Mouse (Mus musculus) urinary bladder, postnatal 36 days (tissue): ENCODE results near the gene Dscam.

Source experiments
- DNase-seq, 2 experiments: peaks; one replicate each; pipeline ENCODE4 v3.0.0; 2022; ENCODE audit warnings: low spot score in 2 of 2, mixed read lengths in 1 of 2

The Dscam gene

GRCm38 (mm10) chr16:96655548-96655947, 515.0 kb downstream of the Dscam start:
- no peak for DNase-seq

DNA sequence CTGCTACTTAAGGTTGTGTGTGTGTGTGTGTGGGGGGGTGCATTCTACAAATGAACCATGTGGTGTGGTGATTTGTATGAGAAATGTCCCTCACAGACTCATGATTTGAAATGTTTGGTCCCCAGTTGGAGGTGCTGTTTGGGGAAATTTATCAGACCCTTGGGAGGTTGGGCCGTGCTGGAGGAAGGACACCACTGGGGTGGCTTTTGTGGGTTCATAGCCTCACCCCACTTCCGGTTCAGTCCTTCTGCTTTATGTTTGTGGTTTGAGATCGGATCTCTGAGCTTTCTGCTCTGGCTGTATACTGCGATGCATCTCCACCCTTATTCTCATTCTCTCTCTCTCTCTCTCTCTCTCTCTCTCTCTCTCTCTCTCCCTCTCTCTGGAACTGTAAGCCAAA, 516.5 kb downstream of the Dscam start:
- DNase-seq = no peak

DNA sequence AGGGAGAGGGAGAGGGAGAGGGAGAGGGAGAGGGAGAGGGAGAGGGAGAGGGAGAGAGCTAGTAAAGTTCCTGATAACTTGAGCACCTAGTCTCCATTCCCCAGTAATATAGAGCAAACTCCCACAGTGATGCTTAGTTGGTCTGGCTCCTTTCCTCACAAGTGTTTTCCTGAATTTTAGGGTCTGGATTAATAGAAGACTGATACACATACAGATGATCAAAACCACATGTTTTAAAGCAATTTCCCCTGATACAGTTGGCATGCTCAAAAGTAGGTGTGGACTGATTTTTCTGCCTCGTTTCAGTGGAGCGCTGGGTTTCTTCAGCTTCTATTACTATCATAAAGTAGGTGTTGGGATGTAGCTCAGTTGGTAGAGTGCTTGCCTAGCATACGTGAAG, 519.1 kb downstream of the Dscam start:
- DNase-seq = no peak

GRCm38 (mm10) chr16:96640101-96640500, 530.5 kb downstream of the Dscam start:
- no peak for DNase-seq

DNA sequence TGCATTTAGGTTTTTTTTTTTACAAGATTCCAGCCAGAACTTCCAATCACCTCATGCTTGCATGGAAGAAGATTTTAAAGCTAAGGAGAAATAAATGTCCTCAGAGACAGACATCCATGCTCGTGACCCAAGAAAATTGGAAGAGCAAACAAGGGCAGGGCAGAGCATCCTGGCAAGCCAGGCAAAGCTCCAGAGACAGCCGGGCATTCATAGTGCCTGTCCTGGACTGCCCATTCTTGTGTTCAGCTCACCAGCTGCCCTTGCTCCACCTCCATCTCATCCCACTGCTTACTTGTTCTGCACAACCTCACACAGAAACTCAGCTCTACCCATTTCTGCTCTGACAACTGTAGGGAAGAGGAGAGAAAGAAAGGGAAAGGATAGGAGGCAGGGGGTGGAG, 534.6 kb downstream of the Dscam start:
- no peak for DNase-seq

DNA sequence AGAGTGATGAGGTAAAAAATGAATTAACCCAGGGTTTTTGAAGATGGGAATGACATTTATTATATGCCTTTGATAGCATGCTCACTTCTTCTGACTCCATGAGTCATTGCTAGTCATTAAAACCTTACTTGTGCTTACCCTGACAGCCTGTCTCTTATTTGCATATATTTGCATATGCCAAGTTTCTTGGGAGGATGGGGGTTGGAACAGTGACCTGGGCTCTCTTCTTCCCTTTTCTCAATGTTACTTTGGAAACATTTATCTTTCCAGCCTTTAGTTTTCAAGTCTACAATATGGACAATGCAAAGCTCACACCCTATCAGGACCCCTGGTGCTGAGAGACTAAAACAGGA, 535.8 kb downstream of the Dscam start:
- no peak for DNase-seq

DNA sequence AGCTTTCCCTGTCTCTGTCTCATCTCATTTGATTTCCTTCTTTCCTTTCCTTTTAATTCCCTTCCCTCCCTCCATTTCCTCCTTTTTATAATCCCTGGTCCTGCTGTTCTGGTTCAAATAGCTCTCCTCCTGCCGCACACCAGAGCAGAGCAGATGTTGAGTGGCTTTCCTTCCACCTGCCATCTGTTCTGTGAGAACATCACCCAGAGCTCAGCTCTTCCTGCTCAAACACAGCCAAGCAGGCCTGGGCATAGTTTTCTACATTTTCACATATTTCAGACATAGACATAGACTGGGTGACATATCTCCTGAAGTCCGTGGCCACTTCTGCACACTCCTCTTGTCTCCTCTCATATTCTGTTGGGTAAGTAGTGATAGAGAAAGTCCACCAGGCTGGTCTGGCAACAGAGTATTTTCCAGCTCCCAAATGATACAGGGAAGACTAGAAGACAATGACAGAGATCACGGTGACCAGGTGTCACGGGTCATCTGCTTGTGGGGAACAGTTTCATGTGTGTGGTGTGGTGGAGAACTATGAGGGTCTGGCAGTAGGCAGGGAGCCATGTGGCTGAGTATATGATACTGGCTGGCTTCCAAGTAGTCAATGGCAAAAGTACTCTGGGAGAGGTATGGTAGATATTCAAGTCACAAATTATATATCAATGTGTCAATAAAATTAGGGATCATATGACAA, 536.3 kb downstream of the Dscam start:
- no peak for DNase-seq

GRCm38 (mm10) chr16:96630241-96630640, 540.3 kb downstream of the Dscam start:
- DNase-seq = no peak

GRCm38 (mm10) chr16:96629623-96630022, 540.9 kb downstream of the Dscam start:
- DNase-seq = no peak

DNA sequence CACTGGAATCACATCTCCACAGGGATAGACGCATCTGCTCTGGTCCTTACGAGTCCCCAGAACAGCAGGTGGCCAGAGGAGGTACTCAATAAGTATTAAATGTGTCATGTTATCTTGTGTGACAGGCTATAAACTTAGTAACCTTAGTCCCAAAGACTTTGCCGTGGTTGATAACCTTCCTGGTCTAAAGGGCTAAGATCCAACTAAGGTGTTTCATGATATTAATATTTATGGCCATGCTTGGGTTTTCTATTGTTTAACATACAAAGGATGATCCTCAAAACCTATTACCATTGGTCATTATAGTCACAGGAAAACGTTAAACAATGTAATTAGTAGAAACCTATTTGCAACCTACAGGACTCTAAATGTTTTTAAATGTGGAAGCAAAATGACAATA, 545.1 kb downstream of the Dscam start:
- no peak for DNase-seq

DNA sequence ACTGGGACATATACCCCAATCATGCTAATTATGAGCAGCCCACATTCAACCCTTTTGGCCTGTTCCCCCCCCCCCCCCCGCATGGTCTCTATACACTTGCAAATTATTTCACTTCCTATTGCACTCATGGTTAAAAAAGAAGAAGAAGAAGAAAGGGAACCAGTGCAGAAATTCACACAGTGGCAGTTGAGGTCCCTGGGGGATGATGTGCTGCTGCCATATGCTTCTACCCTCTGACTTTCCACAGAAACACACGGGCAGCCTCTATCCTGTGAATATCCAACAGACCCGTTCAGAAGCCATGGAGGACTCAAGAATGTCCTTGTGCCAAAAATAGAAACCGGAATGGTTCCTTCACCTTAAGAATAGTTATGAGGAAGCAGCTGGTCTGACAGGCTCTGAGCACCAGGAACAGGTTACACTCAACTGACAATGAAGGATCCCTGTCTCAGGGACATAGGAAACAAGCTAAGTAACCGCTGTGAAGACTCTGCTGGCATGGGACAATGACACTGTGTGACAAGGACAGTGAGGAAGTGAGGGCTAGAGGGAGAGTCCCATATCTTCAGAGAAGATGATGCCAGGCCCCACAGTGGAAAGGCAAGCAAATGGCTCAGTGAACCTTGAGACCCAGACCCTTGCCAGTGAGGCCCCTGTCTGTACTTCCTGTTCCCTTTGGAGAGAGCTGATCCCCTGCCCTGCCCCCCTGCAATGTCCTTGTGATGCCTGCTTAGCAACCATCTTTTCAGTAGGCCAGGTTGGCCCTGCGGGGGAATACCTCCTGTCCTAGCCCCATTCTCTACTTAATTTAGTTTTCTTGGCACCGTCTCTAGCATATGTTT, 545.8 kb downstream of the Dscam start:
- no peak for DNase-seq

- DNase-seq = no peak
These were observed 549.7 kb downstream of the Dscam start for GRCm38 (mm10) chr16:96620861-96621260.

DNA sequence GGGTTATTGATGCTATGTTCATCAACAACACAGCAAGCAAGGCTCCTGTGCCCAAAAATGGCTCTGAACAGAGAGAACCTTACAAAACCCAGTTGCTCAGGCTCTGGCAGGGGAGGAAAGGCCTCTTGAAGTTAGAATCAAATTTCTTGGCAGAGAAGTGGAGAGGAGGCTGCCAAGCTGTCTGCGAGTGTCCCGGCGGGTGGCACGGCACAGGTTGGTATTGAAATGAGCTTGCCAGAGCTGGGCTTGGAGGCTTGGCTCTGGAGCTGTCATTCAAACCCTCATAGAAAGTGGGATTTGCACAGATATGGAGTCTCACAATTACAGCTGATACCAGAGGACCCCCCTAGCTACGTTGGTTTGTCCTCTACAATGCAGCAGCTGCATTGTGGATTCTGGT, 550.1 kb downstream of the Dscam start:
- peak in 1 of 2 experiments; percentile 3 for DNase-seq

GRCm38 (mm10) chr16:96617772-96618171, 552.8 kb downstream of the Dscam start:
- DNase-seq = no peak

- DNase-seq = no peak
These were observed 557.3 kb downstream of the Dscam start for GRCm38 (mm10) chr16:96613275-96613674.

DNA sequence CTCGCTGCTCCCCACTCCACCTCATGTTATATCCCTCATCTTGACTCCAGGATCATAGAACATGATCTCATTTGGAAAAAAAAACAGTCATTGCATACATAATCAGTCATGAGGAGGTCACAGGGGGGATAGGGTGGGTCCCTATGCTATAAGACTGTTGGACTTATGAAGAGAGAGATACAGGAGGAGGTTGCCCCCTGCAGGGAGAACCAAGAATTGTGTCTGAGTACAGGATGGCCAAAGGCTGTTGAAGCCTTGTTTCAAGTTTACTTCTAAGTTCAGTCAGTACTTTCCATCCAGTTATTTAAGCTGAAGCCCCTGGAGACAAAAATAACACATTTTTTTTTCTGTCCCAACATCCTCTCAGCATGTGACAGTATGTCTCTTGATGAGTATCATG, 559.7 kb downstream of the Dscam start:
- peak; percentile 10 to 15 for DNase-seq

GRCm38 (mm10) chr16:96602206-96602605, 568.3 kb downstream of the Dscam start:
- DNase-seq = no peak

GRCm38 (mm10) chr16:96600791-96601190, 569.8 kb downstream of the Dscam start:
- no peak for DNase-seq

DNA sequence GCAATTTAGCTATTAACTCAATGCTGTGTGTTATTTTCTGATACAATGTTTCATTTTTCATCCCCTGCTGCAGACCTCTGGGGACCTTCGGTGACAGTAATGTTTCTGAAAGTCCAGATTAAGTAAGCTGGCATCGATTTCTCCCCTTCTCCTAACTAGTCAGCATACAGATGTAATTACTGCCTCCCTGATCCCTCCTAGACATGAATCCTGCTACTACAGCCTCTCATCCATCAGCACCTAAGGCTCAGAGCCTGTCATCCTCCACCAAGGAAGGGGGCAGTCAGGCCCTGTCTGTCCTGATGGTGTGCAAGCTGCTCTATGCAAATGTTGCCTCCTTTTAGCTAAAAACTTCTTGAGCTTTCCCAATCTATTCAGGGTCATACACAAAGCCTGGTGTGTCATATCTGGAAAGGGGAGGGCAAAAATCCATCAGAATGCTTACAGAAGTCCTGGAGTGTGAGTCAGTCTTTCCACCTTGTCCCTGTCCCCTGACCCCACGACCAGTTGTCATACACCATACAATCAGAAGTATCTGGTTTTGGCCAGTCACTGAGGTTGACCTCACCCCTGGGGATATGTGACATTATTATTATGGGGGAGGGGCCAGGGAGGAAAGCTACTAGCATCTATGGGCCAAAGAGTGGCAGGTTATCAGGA, 571.0 kb downstream of the Dscam start:
- no peak for DNase-seq

DNA sequence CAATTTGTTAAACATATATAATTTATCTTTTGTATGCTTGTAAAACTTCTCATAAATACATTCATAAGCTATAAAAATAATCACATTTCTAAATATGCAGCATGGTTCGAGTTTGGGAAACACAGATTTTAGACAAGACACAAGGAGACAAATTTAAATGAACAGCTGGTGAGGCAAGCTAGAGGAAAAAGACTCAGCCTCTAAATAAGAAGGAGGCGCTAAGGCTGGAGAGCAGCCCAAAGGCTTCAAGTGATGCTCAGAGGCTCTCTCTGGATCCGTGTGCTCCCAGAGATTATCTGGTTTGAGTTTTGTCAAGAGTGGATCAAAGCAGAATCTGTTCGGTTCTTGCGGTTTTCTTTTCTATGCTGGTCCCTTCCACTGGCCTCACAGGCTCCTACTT, 594.7 kb downstream of the Dscam start:
- DNase-seq = no peak

DNA sequence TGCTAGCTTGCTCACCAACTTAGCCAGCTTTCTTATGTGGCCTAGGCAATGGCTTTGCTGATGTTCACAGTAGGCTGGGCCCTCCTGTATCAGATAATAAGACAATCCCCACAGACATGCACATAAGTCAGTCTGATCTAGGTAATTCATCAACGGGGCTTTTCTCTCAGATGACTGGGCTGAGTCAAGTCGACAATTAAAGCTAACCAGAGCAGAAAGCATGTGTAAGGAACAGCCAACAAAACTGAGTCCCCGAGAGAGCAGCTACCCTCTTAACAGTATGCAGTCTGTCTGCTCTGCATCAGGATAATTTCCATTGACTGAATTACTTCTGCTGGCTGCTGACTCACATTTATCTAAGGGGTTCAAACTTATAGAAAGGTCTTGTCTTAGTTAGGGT, 603.1 kb downstream of the Dscam start:
- DNase-seq = no peak

DNA sequence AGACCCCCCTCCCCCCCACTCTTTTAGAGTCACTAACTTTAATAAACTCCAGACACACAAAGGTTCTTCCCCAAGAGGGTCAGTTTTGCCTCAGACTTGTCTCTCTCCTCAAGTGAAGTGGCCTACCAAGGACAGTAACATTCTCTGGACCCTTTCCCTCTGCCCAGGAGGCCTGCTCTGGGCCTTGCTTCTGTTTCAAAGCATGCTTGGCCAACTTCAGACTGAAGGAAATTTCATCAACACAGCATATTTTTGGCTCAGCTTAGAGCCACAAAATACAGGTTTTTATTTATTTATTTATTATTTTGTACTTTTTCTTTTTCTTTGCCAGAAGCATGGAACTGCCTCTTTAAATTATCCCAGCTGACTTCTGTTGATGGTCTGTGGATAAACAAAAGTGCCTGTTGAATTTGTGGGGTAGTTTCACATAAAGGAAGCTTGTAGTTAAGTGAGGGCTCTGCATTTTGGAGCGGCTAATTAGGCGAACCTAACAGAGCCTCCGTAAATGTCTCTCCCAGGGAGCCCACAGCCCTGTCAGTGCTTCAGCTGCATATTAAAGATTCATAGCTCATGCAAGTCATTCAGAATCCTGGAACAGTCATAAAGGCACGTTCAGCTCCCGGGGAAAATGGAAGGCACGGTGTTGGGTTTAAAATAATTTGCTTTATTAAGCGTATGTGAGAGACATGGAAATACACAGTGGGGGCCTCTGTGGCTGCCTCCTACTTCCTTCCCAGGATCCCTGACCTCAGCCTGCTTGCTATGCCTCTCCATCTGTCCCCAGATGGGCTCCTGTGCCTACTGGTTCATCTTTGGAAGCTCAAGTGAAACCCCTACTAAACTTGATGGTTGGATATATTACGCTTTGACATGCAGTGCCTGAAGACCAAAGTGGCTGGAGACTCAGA, 606.9 kb downstream of the Dscam start:
- DNase-seq = no peak
